Mouse (Mus musculus): ENCODE data around the gene Nnat. TPM values are rescaled to one million over a fixed set of nuclear protein-coding genes. Genes with fewer than 3 reads are reported as not detected.

Gene Nnat
- total RNA-seq (2017), result 0.85 to 2.6 TPM in 2 of 3 replicates, not detected in the other

DNA sequence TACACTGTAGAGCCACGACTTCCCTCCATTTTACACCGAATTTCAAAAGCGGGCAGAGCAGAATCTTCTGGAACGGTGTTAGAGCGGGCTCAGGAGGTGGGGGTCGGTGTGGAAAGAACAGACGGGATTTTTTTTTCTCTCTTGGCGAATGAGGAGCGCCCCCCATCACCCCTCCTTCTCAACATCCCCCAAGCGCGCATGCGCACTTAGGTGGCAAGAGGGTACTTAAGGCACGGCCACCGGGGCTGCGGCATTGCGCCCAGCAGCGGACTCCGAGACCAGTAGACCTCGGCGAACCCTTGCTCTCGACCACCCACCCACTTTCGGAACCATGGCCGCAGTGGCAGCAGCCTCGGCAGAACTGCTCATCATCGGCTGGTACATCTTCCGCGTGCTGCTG lies at the start of gene Nnat:
TSS of gene Nnat (plus strand) at position 221 of the 400 bp plus-strand sequence.
- no peak for ATAC-seq (replicated peaks; ENCODE audit: insufficient number of reproducible peaks, low FRiP score, low TSS enrichment, poor library complexity, severe bottlenecking)

DNA sequence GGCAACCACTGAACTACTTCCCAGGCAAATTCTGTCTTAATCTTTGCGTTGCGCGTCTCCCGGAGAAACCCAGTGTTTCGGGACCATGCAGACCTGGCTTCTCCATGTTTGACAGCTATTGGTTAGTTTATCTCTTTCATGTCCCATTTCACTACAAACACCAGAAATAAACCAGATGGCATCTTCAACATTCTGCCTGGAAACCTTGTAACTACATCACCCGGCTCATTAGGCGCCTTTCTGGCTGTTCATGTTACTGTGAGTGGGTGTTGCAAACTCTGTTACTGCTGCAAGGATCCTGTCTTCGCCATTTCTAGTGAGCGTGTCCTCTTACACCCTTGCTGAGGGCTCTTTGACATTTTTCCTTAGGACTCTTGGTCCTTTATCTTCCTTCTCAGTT lies 47.0 kb upstream of the Nnat start:
- ATAC-seq (replicated peaks; ENCODE audit: insufficient number of reproducible peaks, low FRiP score, low TSS enrichment, poor library complexity, severe bottlenecking), result no peak

DNA sequence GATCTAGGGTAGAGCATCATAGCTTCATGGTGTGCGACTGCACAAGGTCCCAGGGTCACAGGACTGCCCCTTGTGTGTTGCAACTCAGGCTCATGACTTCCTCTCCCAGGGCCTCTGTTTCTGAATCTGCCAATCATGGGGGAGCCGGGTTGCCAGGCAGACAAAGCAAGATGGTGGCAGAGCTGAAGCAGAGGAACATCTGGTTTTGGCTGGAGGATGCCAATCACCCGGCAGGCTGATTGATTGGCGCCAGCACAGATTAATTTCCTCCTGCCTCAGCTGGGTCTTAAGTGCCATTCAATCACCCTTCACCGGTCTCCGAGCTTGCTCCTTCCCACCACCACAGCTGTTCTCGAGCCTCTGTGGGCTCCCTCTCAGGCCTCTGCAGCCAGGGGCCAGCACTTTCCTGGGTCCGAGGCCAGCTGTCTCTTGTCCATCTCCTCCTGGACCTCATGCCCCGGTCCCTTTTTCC lies 46.1 kb upstream of the Nnat start:
- ATAC-seq (replicated peaks; ENCODE audit: insufficient number of reproducible peaks, low FRiP score, low TSS enrichment, poor library complexity, severe bottlenecking), result no peak

DNA sequence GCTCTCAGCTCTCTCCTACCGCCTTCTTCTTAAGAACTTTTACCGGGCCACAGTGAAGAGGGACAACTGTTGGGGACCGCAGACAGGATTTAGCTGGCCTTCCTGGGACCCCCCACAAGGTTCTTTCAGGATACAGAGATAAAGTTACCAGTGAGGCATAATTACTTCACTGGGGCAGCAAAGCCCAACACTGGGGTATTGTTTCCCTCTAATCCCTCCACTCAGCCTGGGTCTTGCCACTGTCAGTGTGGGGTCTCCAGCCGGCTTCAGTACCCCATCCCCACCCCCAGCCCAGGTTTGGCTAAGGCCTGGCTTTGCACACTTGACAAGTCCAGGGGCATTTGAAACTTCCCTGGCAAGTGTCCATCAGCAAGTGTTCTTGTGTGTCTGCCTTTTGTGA lies 45.5 kb upstream of the Nnat start:
- ATAC-seq (replicated peaks; ENCODE audit: insufficient number of reproducible peaks, low FRiP score, low TSS enrichment, poor library complexity, severe bottlenecking), result no peak

DNA sequence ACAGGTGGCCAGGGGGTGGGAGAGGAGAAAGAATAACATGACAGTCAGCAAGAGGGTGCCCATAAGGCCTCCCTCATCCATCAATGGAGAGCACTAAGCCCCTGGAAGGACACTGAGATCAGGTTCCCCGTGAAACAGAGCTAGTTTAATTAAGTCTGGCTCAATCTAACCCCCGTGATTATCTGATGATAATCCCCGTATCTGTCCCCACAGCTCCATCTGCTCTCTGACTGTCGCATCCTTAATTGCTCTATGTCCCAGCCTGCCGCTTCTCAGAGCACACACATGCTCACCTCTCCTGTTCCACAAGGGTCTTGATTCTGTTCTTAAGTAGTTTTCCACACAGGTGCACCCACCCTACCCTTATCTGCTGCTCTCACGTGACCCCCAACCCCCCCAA lies 42.4 kb upstream of the Nnat start:
- ATAC-seq (replicated peaks; ENCODE audit: insufficient number of reproducible peaks, low FRiP score, low TSS enrichment, poor library complexity, severe bottlenecking), result no peak

DNA sequence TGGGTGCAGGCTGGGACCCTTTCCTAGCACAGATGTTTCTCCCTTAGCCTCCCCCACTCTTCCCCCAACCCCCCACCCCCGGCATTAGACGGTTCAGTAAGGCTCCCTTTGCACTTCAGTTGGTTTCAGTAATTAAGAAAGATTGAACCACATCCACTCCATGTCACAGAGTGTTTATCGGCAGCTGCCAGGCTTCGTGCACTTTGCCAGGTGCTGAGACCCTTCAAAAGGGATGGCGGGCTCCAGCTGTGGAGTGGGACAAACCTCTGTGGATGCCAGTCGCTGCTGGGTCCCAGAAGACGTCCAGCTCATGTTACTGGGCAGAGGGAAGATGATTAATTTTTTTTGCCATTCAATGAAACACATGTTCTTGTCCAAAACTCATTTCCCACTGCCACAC lies 41.4 kb upstream of the Nnat start:
- no peak for ATAC-seq (replicated peaks; ENCODE audit: insufficient number of reproducible peaks, low FRiP score, low TSS enrichment, poor library complexity, severe bottlenecking)

DNA sequence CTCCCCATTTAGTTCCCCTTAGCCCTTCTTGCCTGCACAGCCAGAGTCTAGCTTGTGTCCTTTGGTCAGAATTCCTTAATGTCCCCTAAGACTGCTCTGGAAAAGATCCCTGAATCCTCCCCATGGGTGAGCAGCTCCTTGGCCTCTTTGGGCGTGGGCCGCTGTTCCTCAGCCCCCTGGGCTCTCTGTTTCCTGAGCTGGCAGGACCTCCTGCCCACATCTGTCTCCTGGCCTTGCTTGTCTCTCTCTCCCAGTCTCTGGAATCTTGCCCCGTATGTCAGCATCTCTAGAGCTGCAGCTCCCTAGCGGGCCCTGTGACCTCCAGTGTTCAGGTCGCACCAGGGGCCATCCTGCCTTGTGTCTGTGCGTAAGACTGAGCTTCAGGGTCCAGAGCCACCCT lies 40.4 kb upstream of the Nnat start:
- ATAC-seq (replicated peaks; ENCODE audit: insufficient number of reproducible peaks, low FRiP score, low TSS enrichment, poor library complexity, severe bottlenecking), result no peak

DNA sequence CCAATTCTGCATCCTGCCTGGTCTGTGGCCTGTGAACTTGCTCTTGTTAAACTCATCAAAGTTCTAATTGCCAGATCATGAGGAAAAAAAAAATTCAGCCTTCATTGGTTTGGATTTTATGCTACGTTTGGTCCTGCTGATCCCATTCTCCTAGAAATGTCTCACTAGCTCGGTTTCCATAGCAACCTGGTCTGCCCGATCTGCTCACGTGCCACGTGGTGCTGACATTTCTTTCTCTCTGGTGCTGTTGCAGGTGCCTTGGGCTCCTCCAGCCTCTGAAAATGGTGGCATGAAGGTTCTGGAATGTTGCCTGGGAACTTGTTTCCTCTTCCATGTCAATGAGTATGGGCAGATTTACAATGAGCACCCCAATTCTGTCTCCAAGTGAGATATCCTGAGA lies 39.4 kb upstream of the Nnat start:
- ATAC-seq (replicated peaks; ENCODE audit: insufficient number of reproducible peaks, low FRiP score, low TSS enrichment, poor library complexity, severe bottlenecking), result no peak

DNA sequence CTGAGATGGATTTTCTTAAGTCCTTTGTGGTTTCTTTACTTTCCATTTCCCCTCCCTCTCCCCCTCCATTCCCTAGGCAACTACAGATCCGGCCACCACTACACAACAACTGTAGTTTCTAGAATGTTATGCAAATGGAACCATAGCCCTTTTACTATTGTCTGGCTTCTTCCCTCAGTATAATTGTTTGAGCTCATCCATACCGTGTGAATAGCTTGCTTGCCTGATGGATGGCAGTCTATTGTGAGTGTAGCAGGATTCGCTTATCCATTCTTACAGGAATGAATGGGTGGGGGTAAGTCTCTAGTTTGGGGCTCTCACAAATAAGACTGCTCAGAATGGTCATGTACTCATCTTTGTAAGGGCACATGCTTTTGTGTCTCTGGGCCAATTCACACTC lies 37.3 kb upstream of the Nnat start:
- ATAC-seq (replicated peaks; ENCODE audit: insufficient number of reproducible peaks, low FRiP score, low TSS enrichment, poor library complexity, severe bottlenecking), result no peak

DNA sequence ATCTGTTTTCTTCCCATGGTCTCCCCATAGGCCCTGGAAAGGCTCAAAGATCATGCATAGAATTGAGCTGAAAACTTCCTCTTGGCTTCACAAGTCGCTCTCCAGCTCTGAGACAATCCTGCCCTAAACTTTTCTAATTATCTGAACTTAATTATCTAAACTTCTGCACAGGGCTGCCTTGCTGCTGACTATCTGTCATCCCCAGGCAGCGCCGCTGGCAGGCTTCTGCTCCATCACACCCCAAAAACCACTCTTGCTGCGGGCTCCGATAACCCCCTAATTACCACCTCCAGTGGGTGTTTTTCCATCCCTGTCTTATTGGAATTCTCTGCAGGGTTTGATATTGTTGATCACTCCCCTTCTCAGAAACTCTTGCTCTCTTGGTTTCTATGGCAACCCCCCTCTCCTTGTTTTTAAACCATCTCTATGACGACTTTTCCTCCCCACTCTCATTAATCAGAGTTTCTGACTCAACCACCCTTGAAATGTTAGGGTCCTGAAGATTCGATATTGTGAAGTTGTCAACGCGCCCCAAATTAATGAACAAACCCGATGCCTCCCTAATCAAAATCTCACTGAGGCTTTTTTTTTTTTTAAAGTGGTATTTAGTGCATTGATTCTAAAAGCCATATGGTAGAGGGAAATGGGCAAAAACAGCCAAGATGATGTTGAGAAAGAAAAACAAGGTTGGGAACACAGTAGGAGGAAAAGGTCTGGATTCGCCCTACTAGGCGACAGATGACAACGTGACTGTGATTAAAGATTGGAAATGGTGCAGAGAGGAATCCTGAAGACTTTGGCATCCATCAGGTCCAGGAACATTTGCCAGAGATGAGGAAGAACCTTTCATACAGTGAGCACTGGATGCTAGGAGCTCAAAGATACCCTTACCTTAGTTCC lies 29.6 kb upstream of the Nnat start:
- no peak for ATAC-seq (replicated peaks; ENCODE audit: insufficient number of reproducible peaks, low FRiP score, low TSS enrichment, poor library complexity, severe bottlenecking)

DNA sequence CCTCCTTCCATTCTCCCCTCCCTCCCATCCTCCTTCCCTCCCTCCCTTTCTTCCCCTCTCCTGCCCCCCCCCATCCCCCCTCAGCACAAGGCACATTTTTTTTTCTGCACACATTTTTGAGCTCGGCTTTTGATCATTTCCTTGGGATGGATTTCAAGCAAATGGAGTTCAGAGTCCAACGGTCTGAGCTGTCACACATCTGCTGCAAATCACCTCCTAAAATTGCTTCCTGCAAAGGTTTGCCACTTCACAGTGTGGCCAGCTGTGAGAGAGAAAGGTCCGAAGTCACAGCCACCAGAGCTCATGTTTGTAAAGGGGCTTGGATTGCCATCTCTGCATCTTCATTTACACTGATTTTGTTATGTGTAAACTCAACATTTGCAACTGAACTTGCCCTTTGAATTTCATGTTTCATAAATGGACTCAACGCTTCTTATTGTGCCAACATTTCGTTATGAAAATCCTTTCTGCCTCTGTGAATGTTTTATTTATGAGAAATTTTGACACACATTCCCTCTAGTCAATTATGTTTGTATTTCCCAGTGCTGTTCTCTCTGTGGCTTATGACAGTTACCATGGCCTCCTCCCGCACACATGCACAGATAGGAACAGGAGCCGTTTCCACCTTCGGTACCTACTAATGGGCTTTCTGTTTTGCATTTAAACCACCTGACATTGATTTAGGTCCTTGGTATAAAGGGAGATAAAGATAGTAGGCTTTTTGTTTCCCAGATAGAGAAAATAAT lies 28.0 kb upstream of the Nnat start:
- no peak for ATAC-seq (replicated peaks; ENCODE audit: insufficient number of reproducible peaks, low FRiP score, low TSS enrichment, poor library complexity, severe bottlenecking)

DNA sequence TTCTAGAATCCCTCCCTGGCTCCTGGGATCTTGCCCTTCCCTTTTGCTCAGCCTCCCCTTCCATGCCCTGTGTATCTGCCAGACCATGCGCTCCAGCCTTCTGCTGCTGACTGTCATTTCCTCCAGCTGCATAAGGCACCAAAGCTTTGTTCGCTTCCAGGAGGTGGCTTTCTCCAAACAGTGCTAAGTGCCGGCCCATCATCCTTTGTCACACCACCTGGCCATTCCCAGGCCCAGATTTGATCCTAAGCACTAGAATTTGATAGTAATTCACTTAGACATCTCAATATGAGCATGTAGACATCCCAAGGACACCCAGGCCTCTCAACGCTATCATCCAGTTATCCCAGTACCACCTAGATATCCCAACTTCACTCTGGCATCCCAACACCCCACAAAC lies 25.7 kb upstream of the Nnat start:
- ATAC-seq (replicated peaks; ENCODE audit: insufficient number of reproducible peaks, low FRiP score, low TSS enrichment, poor library complexity, severe bottlenecking), result no peak

DNA sequence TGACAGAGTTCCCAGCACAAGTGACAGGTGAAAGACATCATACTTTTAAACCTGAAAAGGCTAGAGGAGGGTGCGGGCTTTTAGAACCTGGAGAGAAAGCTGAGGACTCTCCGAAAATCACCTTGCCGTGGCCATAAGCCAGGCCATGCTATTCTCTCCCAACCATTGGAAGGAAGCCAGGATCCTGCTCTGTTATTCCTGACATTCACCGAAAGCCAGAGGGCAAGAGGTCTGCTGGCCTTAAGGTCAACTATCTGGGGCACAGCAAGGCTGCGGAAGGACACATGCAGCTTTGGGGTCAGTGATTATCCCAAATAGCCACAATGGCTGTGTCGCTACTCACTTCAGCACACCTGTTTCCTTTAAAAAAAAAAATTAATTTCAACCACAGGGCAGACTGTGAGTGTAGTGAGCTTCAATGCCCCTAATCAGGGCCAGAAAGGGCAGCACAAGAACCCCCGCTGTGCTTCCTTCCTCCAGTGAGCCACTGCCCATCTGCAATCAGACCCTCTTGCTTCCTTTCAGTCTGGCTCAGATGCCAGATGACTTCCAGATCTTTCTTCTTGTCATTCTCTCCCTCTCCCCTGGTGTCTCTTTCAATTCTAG lies 23.3 kb upstream of the Nnat start:
- ATAC-seq (replicated peaks; ENCODE audit: insufficient number of reproducible peaks, low FRiP score, low TSS enrichment, poor library complexity, severe bottlenecking), result no peak

DNA sequence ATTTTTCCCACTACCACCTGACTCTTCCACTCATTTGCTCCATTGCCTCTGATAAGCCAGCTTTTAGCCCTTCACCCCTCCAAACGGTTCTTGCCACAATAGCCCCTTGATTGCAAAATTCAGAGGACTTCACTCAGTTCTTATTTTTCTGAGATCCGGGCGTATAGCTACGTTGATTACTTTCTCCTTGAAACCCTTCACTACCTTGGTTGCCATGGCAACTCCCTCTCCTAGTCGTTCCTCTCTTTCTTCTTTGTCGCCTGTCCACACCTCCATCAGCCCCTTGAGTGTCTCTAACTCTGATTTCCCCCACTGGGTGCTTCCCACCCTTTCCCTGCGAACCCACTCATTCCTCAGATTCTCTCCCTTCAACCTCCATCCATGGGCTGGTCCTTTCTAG lies 22.8 kb upstream of the Nnat start:
- ATAC-seq (replicated peaks; ENCODE audit: insufficient number of reproducible peaks, low FRiP score, low TSS enrichment, poor library complexity, severe bottlenecking), result no peak

DNA sequence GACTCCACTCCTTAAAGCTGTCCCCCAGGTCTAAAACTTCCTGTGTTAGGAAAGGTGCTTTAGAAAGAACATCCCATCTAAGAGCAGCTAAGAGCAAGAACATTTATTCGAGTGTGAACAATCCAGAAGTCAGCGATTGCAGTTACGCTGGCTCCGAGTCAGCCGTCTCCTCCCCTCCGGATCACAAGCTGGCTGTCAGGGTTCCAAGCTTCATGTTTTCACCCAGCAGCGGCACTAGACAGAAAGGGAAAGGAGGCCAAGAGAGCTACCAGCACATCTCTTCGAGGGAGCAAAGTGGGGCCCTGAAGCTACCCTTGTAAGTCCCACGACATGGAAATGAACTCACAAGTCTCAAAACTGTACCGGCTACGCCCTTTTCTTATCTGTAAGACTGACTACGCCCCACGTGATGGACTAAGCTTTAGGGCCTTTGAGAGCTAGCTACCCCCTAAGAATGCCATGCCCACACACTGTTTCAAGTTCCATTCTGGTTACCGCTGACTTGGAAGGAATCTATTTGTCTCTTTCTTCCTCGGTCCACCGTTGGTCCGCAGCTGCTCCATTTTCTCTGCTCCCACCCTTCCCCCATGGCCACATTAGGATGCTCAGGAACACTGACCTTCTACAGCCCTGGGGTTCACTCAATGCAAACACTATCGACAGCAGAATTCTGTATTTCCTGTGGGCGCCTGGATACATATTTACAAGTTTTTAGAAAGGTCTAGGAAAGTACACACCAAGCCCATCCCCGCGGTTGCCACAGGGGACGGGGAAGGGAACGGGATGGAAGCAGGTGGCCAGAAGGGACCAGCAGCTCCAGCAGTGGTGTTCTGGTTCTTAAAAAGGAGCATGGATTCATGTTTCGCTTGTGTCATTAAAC lies 19.6 kb upstream of the Nnat start:
- ATAC-seq (replicated peaks; ENCODE audit: insufficient number of reproducible peaks, low FRiP score, low TSS enrichment, poor library complexity, severe bottlenecking), result no peak

DNA sequence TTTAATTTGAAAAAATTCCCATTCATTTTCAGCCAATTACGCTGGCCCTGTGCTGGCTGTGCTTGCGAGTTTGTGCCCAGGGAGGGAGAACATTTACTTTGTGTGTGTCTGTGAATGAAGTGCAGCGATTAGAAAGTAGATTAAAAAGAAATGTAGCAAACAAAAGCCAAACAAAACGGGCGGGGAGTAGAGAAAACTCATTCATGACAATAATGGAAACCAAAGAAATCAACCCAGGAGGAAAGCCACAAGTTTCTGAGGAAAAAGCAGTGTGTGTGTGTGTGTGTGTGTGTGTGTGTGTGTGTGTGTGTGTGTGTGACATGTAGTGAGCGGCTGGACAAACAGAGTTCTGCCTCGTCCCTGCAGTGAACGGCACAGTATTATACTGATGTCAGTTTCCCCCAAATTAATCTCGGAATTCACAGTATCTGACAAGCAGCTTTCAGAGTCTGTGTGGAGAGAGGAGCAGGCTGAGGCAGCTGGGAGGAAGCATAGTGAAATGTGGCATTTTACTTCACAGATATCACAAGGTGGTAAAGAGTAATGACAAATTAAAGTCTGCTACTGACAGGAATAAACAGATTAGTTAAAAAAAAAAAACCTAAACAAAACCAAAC lies 18.8 kb upstream of the Nnat start:
- ATAC-seq (replicated peaks; ENCODE audit: insufficient number of reproducible peaks, low FRiP score, low TSS enrichment, poor library complexity, severe bottlenecking), result no peak

DNA sequence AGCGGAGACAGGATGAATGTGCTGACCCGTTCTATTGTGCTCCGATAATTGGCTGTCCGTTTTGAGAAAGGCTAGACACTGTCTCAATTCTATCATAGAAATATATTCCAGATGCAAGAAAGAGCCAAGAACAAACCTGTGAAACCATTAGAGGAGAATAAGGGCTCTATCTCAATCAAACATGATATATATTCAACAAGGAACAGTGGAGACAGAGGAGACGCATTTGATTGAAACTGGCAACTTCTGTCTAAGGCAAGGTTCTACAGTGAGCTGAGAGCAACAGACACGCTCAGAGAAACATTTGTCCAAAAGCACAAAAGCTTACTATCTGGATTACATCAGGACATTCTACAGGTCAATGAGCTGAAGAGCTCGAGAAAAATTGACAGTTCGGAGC lies 18.2 kb upstream of the Nnat start:
- no peak for ATAC-seq (replicated peaks; ENCODE audit: insufficient number of reproducible peaks, low FRiP score, low TSS enrichment, poor library complexity, severe bottlenecking)

DNA sequence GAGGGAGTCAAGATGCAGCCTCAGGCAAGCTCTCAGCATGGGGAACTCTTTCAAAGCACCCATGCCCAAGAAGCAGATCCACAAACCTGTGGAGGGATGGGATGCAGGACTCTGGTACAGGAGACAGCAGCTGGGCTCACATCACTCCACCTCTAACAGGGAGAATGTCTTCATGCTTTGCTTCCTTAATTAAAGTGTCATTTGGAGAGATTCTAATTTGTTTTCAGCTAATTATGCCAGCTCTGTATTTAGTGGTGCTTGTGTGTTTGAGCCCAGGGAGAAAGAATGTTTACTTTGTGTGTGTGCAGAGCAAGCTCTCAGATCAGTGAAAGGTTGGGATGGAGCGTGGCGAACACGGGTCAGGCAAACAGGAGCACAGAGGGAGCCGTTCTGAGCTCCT lies 17.5 kb upstream of the Nnat start:
- no peak for ATAC-seq (replicated peaks; ENCODE audit: insufficient number of reproducible peaks, low FRiP score, low TSS enrichment, poor library complexity, severe bottlenecking)

Data from monocyte, adult 5-6 weeks (primary cell).